Mouse (Mus musculus): ENCODE data around the gene Btbd7.

Btbd7 gene

GRCm38 (mm10) chr12:102778151-102778550, 100.1 kb downstream of the Btbd7 start:
- no peak for DNase-seq

- DNase-seq, result no peak
These were observed 102.2 kb downstream of the Btbd7 start for GRCm38 (mm10) chr12:102776035-102776434.

GRCm38 (mm10) chr12:102772676-102773075, 105.6 kb downstream of the Btbd7 start:
- DNase-seq, result no peak

- no peak for DNase-seq
These were observed 106.7 kb downstream of the Btbd7 start for GRCm38 (mm10) chr12:102771601-102772000.

GRCm38 (mm10) chr12:102769000-102769399, 109.3 kb downstream of the Btbd7 start:
- no peak for DNase-seq

- no peak for DNase-seq
These were observed 114.6 kb downstream of the Btbd7 start for GRCm38 (mm10) chr12:102763696-102764095.

GRCm38 (mm10) chr12:102761668-102762067, 116.6 kb downstream of the Btbd7 start:
- no peak for DNase-seq

- DNase-seq, result no peak
These were observed 119.3 kb downstream of the Btbd7 start for GRCm38 (mm10) chr12:102758936-102759335.

GRCm38 (mm10) chr12:102758403-102758756, 119.9 kb downstream of the Btbd7 start, which contains the start of gene Gm20604:
Gm20604 (minus strand) TSS chr12:102758672.
- no peak for DNase-seq

GRCm38 (mm10) chr12:102757689-102758402, 120.4 kb downstream of the Btbd7 start, which contains the start of the genes Gm28051, Gon7 and Ubr7:
Gm28051 (minus strand) TSS chr12:102757765.
Gon7 (minus strand) TSS chr12:102757803.
Ubr7 (plus strand) TSS chr12:102757967.
- peak; percentile 89 to 93 for DNase-seq

GRCm38 (mm10) chr12:102757055-102757688, 121.1 kb downstream of the Btbd7 start:
- no peak for DNase-seq

GRCm38 (mm10) chr12:102756304-102756703, 122.0 kb downstream of the Btbd7 start:
- peak in 1 of 2 experiments; percentile 28 for DNase-seq

GRCm38 (mm10) chr12:102748256-102748655, 130.0 kb downstream of the Btbd7 start:
- no peak for DNase-seq

- DNase-seq, result no peak
These were observed 133.4 kb downstream of the Btbd7 start for GRCm38 (mm10) chr12:102744839-102745238.

- DNase-seq, result peak; percentile 84 to 87
These were observed 134.4 kb downstream of the Btbd7 start, which contains the start of the genes Moap1 and Tmem251 for GRCm38 (mm10) chr12:102743589-102744574. Moap1 (minus strand) TSS chr12:102743661. Tmem251 (plus strand) TSS chr12:102743762.

GRCm38 (mm10) chr12:102743036-102743588, 135.2 kb downstream of the Btbd7 start:
- no peak for DNase-seq

- no peak for DNase-seq
These were observed 136.2 kb downstream of the Btbd7 start for GRCm38 (mm10) chr12:102742056-102742455.

- no peak for DNase-seq
These were observed 138.0 kb downstream of the Btbd7 start for GRCm38 (mm10) chr12:102740285-102740684.

GRCm38 (mm10) chr12:102739096-102739495, 139.2 kb downstream of the Btbd7 start:
- DNase-seq, result no peak

GRCm38 (mm10) chr12:102733381-102733780, 144.9 kb downstream of the Btbd7 start:
- DNase-seq, result peak; percentile 22 to 54

- no peak for DNase-seq
These were observed 147.3 kb downstream of the Btbd7 start for GRCm38 (mm10) chr12:102730798-102731619.
